ENCODE assay signal across 23 mouse cellular contexts in the genomic region with DNA sequence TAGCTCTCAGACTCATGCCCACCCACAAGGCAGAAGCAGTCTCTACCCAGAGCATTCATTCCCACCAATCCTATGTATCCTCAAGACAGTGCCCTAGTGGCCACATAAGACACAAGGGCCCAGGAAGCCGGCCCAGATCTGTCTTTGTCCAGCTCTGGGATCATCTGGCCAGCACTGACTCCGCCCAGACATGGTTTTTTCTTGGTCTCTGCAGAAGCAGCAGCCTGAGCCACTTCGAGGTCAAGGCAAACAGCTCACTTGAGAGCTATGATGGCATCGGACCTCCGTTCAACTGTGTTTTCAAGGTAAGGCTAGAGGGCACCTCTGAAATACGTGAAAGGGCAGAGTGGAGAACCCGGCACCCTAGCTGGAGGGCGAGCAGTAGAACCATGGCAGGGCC. TPM values are rescaled to one million over a fixed set of nuclear protein-coding genes. Genes with fewer than 3 reads are reported as not detected.
A peak's percentile ranks its signal among the peaks of the same experiment; 100 is the strongest.
DNase-seq lines count a peak whose midpoint lies in the region; ATAC-seq lines count a peak whose summit lies in the region.
"Had no signal": no experiment of that assay in that cellular context is flagged by ENCODE, and none has a peak within 500 bp of the region (broad histone marks: within the 10 kb centered on the region; RNA-seq: fewer than 3 reads in every experiment).

No protein-coding gene starts in this region.

- ATAC-seq in forebrain, embryonic 12.5 days (ENCODE audit: low FRiP score), result no peak
- ATAC-seq in lung, embryonic 16.5 days (ENCODE audit: low read depth), result 0 out of 2 replicates have a peak, but pooled peaks have one; percentile 27
- ATAC-seq: forebrain, embryonic 15.5 days; liver, embryonic 12.5 days; midbrain, embryonic 13.5 days had no signal

- no peak for DNase-seq in forebrain, embryonic 10.5 days (ENCODE audit: extremely low spot score, low spot score)
- no peak for DNase-seq in lung, postnatal 4 days
- peak; percentile 43 for DNase-seq in MN1 (ENCODE audit: low spot score)
- DNase-seq in retina, postnatal 1 day, result peak; percentile 33
- no peak for DNase-seq in cerebellum, postnatal 36 days
- DNase-seq: B cell, adult 2 months; cerebellum, adult 9-10 months; gastrocnemius, postnatal 36 days; heart, postnatal 10 days; kidney, adult 9 months; lung, adult 2 months; right cerebral cortex, postnatal 4 days; thymus, postnatal 25 days had no signal

- H3K4me3 ChIP-seq in forebrain, embryonic 10.5 days, result no peak overlapping the region
- no peak overlapping the region for H3K4me3 ChIP-seq in forebrain, embryonic 12.5 days (replicated peaks)
- no peak overlapping the region for H3K4me3 ChIP-seq in lung, embryonic 16.5 days (ENCODE audit: low read length)
- H3K4me3 ChIP-seq: embryonic facial prominence, embryonic 12.5 days; erythroblast, embryonic 14.5 days; forebrain, embryonic 15.5 days; limb, embryonic 12.5 days; liver, embryonic 12.5 days; midbrain, embryonic 13.5 days; neural tube, embryonic 13.5 days had no signal

- WGBS in forebrain, embryonic 10.5 days, result 85% methylated on average over 8 of the region's 8 CpGs
- WGBS in forebrain, embryonic 12.5 days, result 85% methylated on average over 8 of the region's 8 CpGs
- 55% methylated on average over 8 of the region's 8 CpGs for WGBS in lung, embryonic 16.5 days

- peak overlapping the region; percentile 15; the same call in 1 of the 2 replicates for H3K27ac ChIP-seq in forebrain, embryonic 10.5 days
- no peak overlapping the region for H3K27ac ChIP-seq in forebrain, embryonic 12.5 days
- no peak overlapping the region for H3K27ac ChIP-seq in lung, embryonic 16.5 days (ENCODE audit: low read length)
- H3K27ac ChIP-seq: embryonic facial prominence, embryonic 12.5 days; forebrain, embryonic 15.5 days; hindbrain, embryonic 14.5 days; limb, embryonic 12.5 days; liver, embryonic 12.5 days; midbrain, embryonic 13.5 days; neural tube, embryonic 13.5 days had no signal

- no peaks in the 10 kb centered on the region for H3K36me3 ChIP-seq in forebrain, embryonic 10.5 days (replicated peaks)
- no peaks in the 10 kb centered on the region for H3K36me3 ChIP-seq in forebrain, embryonic 12.5 days (replicated peaks)
- H3K36me3 ChIP-seq in lung, embryonic 16.5 days (ENCODE audit: control insufficient read depth, insufficient read depth, low read length), result no peaks in the 10 kb centered on the region
- H3K36me3 ChIP-seq: embryonic facial prominence, embryonic 12.5 days; forebrain, embryonic 15.5 days; liver, embryonic 12.5 days; midbrain, embryonic 13.5 days; neural tube, embryonic 13.5 days had no signal

- no peaks in the 10 kb centered on the region for H3K27me3 ChIP-seq in forebrain, embryonic 10.5 days (ENCODE audit: poor library complexity, severe bottlenecking)
- no peaks in the 10 kb centered on the region for H3K27me3 ChIP-seq in forebrain, embryonic 12.5 days
- H3K27me3 ChIP-seq in lung, embryonic 16.5 days (ENCODE audit: control insufficient read depth, insufficient read depth, low read depth, low read length), result no peaks in the 10 kb centered on the region
- H3K27me3 ChIP-seq: embryonic facial prominence, embryonic 12.5 days; forebrain, embryonic 15.5 days; limb, embryonic 12.5 days; liver, embryonic 12.5 days; midbrain, embryonic 13.5 days; neural tube, embryonic 13.5 days had no signal

- H3K4me2 ChIP-seq in forebrain, embryonic 12.5 days, result no peak overlapping the region
- no peak overlapping the region for H3K4me2 ChIP-seq in lung, embryonic 16.5 days (ENCODE audit: low read depth, low read length)
- H3K4me2 ChIP-seq: embryonic facial prominence, embryonic 12.5 days; forebrain, embryonic 15.5 days; hindbrain, embryonic 14.5 days; limb, embryonic 12.5 days; liver, embryonic 12.5 days; midbrain, embryonic 13.5 days; neural tube, embryonic 13.5 days had no signal

- H3K9ac ChIP-seq in forebrain, embryonic 12.5 days, result no peak overlapping the region
- H3K9ac ChIP-seq in lung, embryonic 16.5 days (ENCODE audit: low read length), result no peak overlapping the region
- H3K9ac ChIP-seq: embryonic facial prominence, embryonic 12.5 days; forebrain, embryonic 15.5 days; hindbrain, embryonic 14.5 days; limb, embryonic 12.5 days; liver, embryonic 12.5 days; midbrain, embryonic 13.5 days; neural tube, embryonic 13.5 days had no signal

- H3K4me1 ChIP-seq in forebrain, embryonic 10.5 days, result peaks cover 7% of the 10 kb centered on the region; the same call in 1 of the 2 replicates
- H3K4me1 ChIP-seq in forebrain, embryonic 12.5 days, result peaks cover 3% of the 10 kb centered on the region; the same call in 1 of the 2 replicates
- peaks cover 7% of the 10 kb centered on the region; the same call in 1 of the 2 replicates for H3K4me1 ChIP-seq in lung, embryonic 16.5 days (replicated peaks; ENCODE audit: control insufficient read depth, insufficient read depth, low read length)
- H3K4me1 ChIP-seq: embryonic facial prominence, embryonic 12.5 days; liver, embryonic 12.5 days; midbrain, embryonic 13.5 days; neural tube, embryonic 13.5 days had no signal

- H3K9me3 ChIP-seq in forebrain, embryonic 10.5 days, result no peaks in the 10 kb centered on the region
- no peaks in the 10 kb centered on the region for H3K9me3 ChIP-seq in forebrain, embryonic 12.5 days
- no peaks in the 10 kb centered on the region for H3K9me3 ChIP-seq in lung, embryonic 16.5 days (ENCODE audit: control insufficient read depth, low read length)
- H3K9me3 ChIP-seq: embryonic facial prominence, embryonic 12.5 days; forebrain, embryonic 15.5 days; limb, embryonic 12.5 days; liver, embryonic 12.5 days; midbrain, embryonic 13.5 days; neural tube, embryonic 13.5 days had no signal

RNA-seq across cellular contexts. Expression of gene Fem1b, which starts 39.0 kb away (rescaled TPM):
- polyA plus RNA-seq in forebrain, embryonic 10.5 days (2016; fragmentation: Nextera tagmentation; extraction: Ambion mirVana), result 33.8 and 35.2 TPM in 2 replicates
- polyA plus RNA-seq in forebrain, embryonic 12.5 days (2016; fragmentation: Nextera tagmentation; extraction: Ambion mirVana), result 56.6 and 59.0 TPM in 2 replicates
- 18.7 and 19.8 TPM in 2 replicates for polyA plus RNA-seq in lung, embryonic 16.5 days (2015; fragmentation: Nextera tagmentation; extraction: Ambion mirVana)

Comparison
In these comparisons a context has a peak if more than half of its experiments do, and no peak if none do; other contexts are left out.
1. DNase-seq: peak in MN1 (single experiment) and retina, postnatal 1 day (single experiment); none in forebrain, embryonic 10.5 days (single experiment), lung, postnatal 4 days (0 of 2) and cerebellum, postnatal 36 days (0 of 2).